Mouse (Mus musculus) cerebellum, postnatal 25 days (tissue): ENCODE measurements around the gene Tenm3.

Source experiments
- DNase-seq, 2 experiments: peaks; one replicate each; pipeline ENCODE4 v3.0.0; 2021; ENCODE audit warnings: mixed read lengths in 2 of 2

Gene Tenm3

DNA sequence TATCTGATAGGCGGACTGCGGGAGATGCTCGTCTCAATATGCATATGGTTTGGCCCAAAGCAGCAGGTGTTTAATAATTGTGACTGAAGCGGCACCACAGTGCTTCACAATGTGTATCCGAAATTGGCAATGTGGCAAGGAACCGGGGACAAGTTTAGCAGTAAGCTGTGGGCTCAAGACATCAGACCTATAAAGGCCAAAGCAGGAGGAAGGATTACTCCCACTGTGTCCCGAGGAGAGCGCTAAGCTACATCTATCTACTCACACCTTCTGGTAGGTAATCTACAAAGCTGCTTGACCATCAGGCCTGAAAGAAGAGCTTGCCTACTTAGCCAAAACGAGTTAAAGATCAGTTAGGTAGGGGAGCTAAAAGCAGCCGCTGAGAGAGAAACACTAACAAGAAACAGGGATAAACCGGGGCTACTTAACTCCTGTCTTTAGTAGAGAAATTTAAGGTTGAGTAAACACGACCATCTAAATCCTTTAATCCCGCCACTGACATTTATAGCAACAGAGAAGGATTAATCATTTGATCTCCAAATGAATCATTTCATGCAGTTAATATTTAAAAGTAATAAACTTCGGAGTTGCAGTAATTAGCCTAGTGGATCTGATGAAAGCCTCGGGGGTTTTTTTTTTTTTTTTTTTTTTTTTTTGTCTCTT, 188.2 kb downstream of the Tenm3 start:
- no peak for DNase-seq

DNA sequence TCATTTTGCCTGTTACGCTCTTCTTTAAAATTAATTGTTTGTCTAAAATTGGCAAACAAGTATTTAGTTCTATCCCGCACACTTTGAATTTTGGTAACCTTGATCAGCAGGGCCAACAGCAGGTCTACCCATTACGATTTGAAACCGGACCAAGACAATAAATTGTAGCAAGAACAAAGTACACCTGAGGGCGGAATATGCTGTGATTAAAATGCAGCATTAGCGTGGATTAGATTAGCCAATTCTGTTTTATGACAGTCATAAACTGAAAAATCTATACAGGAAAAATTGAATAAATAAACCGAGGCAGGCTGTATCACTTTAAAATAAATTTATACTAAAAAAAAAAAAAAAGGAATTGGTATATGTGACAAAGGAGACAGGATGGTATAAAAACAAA, 193.9 kb downstream of the Tenm3 start:
- DNase-seq: no peak

DNA sequence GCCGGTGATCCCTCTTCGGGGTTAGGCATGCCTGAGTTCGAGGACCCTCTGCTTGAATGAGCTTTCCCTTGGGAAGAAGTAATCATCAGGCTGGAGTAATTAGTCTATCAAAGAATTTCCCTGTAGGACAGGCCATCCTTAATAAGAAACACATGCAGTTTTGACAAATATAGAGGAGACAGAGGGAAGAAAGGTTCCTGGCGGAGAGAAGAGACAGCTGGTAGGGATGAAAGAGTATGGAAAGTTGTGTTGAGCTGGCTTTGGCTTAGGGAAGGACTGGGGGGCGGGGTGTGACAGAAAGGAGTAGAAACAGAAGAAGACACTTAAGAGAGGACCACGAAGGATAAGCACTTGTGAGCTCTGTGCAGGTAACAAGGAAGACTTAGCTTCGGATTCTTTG, 194.3 kb downstream of the Tenm3 start:
- DNase-seq: no peak

DNA sequence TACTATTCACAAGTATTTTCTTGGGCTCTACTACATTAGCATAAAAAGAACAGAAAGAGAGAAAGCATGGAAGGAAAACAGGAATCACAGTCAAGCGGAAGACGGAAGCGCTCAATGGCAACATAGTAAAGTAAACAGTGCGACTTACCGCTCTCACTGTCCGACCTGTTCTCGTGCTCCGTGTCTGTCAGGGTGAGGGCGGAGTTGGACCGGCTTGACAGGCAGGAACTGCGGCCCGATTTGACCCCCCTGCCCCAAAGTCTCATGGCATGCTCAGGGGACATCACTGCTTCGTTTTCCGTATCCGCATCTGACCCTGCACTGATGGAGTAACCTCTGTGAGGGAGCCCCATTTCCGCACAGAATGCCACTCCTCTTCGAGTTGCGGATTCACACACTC, 197.6 kb downstream of the Tenm3 start:
- no peak for DNase-seq

DNA sequence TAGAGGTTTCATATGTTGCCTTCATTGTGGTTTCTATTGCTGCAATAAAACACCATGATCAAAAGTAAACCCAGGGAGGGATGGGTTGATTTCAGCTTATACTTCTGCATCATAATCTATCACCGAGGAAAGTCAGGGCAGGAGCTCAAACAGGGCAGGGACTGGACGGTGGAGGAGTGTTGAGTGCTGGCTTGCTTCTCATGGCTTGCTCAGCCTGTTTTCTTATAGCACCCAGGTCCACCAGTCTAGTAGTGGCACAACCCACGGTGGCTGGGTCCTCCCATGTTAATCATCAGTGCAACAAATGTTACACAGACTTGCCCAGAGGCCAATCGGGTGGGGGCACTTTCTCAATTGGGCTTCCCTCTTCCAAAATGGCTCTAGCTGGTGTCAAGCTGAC, 205.6 kb downstream of the Tenm3 start:
- no peak for DNase-seq

DNA sequence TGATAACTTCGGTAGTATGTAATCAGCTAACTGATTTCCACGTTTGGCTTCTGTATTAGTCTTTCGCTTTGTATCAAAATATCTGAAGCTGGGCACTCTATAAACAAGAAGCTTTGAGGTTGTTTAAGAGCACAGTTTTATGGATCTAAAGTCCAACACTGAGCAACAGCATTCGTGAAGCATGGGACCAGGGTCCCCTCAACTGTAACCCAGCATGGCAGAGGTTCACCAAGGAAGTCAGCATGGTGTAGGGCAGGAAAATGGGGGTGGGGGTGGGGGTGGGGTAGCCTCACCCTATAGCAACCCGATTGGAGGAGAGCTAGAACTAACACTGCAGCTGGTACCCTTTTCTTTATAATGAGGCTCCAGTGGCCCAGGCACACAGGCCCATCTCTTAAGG, 206.8 kb downstream of the Tenm3 start:
- DNase-seq: no peak

DNA sequence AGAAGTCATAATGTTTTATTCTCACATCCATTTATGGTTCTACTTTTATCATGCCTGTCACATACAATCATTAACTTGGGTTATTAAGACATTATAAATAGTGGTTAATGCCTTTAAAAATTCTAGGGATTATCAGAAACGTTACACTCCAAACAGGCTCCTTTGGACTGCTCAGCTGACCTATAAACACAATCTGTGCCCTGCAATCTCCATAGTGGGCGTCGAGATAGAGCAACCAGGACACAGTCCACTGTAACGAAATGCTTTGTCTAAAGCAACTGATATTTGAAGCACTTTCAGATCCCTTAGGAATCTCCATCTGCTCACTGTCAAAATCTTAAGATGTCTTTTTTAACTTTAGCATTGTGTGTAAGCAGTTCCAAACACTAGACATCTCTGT, 207.9 kb downstream of the Tenm3 start:
- no peak for DNase-seq

DNA sequence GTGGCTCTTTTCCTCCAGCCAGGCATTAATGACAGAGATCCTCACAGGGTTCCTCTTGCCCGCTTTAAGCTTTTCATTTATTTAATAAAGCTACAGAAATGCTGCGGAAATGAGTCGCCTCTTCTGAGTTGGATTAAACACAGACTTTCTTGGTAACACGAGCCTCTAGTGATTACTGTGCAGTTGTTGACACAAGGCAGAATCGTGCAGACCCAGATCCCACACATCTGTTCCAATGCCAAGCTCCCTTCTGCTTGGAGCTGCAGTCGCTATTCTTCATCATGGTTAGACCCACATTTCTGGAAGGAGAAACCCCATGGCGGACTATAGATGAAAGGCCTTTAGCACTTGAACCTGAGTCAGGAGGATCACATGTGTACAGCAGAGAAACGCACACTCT, 210.3 kb downstream of the Tenm3 start:
- DNase-seq: no peak

DNA sequence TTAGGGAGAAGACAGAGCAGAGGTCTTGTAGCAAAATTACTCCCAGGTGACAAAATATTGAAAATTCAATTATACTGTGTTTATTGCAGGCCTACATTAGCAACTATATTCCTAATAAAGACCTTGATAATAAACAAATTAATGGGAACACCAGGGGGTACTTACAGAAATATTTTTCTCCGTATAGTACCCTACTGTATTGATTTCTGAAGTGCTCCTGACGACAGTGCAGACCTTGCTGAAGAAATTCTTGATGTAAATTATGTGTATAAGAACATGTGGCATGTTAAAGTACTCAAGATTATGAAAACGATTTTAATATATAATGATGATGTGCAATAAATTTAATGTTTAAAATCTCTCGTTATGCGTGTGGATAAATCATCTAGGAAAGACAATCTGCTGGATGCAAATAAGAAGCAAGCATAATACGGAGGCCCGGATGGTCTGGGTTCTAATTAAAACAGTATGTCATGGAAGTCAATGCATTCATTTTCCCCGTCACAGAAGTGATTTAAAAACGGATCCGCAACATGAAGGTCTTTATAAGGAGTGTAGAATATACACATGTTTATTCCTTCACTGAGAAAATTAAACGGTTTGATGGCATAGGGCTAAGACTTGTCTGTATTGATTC, 221.1 kb downstream of the Tenm3 start:
- no peak for DNase-seq

DNA sequence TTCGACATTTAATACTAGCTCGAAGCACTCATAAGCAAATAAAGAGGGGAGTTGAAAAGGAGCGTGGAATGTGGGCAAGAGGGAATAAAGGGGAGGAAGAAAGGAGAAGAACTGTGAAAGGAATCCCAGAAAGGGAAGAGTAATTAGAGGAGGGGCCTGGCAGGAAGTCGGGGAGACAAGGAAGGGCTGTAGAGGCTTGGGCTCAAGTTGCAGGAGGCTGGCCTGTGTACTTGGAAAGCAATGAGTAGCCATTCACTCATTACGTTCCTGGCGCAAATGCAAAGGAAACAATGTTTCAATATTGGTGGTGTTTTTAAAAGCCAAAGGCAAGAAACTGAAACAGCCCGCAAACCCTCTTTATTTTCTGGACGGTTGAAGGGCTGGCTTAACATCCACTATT, 228.7 kb downstream of the Tenm3 start:
- no peak for DNase-seq

DNA sequence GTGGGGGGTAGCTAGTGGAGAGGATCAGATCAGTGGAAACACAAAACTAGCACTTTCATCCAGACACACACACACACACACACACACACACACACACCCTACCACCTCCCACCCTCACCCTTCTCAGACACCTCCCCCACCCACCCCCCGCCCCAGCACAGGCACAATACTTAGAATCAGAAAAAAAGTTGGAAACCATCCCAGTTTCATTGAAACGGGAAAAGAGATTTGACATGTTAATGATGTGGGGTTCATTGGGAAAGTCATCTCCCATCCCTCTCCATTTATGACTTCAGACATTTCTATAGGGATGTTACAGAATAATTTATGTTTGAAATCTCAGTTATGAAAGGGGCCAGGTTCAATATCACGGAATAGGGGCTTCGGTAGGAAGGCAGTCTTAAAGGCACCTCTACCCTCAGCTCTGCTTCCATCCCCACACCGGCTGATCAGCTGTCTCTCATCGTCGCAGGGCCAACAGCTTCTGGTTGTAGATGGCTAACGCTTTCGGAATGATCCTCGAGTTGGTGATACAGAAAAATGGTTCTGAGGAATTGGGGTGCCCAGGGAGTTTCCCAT, 231.7 kb downstream of the Tenm3 start:
- no peak for DNase-seq

DNA sequence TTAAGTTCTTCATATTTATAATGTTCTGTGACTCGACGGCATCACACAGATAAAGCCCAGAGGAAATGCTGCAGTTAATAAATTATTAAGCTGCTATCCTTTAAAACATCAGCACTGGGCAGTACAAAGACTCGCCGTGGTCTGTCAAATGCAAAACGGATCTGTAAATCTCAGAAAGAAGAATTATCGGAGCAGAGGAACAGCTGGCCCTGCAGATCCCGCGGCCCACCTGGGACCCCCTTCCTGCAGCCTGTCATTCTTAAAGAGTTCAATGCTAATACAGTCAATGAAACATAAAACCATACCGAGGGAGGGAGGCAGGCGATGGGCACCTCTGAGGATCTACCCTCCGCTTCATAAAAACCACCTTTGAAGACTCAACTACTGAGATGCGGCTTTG, 232.6 kb downstream of the Tenm3 start:
- no peak for DNase-seq

DNA sequence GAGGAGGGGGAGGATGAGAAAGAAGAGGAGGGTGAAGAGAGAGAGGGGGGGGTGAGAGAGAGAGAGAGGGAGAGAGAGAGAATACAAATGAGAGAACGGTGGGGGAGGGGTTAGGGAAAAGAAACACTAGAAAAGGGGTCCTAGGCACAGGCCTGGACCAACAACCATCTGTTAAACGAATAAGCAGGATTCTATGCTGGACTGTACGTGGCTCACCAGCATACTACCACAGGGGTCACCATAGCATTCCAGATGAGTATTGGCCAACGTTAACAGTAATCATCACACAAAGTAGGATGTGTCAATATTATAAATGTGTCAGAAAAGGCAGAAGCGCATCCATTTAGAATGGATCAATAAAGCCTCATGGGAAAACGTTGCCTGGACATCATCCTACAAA, 233.4 kb downstream of the Tenm3 start:
- no peak for DNase-seq

DNA sequence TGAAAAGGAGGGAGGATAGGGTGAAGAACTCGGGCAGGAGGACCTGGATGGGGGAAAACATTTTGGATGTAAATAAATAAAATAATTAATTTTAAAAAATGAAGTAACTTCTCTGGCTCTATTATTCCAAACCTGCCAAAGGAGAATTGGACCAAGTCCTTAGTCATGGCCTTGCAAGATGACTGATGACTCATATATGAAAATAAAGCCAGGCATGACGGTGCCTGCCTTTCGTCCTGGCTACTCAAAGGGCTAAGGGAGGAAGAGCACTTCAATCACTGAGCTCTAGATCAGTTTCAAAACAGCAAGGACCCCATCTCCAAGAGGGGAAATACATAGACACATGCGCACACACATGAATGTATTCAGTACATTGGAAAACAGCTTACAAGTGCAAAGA, 234.1 kb downstream of the Tenm3 start:
- no peak for DNase-seq

DNA sequence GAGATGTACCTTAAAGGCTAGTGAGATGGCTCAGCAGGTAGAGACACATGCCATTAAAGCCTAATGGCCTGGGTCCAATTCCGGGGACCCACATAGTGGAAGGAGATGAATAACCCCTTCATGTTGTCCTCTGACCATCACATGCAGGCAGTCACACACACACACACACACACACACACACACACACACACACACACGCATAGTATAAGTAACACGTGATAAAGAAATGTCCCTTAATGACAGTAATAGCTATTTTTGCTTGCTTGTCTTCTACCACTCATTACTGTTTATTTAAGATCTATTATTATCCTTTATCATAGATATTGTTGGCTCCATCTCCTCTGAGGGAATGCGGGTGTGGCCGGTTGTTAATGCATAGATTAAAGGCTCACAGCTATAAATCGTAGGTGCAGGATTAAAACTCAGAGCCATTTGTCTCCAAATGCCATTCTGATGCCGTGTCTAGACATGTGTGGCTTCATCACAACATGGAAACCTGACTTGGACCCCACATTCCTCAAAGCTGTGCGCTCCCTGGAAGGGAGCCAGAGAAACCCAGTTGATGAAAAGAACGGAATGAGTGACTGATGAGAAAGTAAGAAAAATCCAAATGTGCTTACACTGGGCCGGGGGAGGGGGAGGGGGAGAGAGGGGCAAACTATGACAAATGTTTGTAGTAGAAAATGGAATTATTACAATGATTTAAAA, 239.4 kb downstream of the Tenm3 start:
- no peak for DNase-seq

DNA sequence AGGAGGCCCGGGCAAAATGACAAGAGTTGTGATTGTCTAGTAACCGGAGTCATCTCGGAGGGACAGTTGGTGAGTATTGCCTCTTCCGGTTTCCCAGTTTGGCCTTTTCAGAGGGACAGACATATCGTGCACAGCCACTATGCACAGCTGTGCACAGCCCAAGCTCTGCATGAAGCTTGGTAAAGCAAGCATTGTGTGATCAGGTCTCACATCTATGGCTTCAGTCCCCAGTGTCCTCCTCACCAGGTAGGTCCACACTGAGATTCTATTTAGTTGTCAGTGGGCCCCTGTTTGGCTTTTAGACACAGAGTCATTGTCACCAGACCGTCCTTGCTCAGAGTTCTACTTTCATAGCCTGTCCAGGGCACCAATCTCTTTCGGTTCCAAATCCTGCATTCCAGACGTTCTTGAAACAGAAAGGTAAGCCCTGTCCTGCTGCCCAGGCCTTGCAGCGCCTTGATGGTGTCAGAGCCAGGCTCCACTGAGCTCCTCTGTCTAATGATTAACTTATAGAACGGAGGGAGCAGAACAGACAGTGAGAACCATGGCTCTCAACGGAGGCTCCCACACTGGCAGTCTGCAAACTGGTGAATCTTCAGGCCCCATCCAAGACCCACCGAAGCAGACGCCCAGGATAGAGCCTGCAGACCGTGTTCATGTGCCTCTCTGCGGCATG, 240.4 kb downstream of the Tenm3 start:
- DNase-seq: no peak

DNA sequence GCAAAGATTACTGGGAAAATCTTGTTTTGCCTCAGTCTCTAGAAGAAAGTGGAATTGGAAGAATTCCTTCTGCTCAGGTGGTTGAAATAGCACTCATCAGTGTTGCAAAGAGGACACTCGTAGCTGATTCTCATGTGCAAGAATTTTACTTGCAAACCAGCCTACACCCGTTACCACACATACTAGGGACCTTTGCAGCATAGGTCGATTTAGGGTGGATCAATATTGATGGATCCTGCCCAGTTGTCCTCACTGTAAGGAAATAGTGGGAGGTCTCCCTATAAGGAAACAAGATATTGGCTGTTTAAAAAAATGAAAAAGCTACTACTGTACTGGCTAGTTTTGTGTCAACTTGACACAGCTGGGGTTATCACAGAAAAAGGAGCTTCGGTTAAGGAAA, 242.1 kb downstream of the Tenm3 start:
- no peak for DNase-seq

DNA sequence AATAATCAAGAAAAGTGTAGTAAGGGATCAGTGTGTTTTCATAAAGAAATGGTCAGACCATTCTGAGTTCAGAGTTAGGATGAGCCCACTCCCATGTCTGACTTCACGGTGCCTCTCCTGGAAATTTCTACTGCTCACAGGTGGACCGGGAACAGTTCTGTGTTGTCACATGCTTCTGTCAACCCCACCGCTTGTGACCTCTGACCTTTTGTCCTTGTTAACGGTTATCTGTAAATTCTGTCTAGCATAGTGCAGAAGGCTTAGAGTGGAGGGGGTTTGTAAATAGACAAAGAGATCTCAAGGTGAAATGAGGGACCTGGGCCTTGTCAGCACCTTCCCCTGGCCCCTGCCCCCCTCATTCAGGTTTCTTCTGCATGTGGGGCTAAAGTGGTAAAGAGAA, 244.7 kb downstream of the Tenm3 start:
- no peak for DNase-seq

DNA sequence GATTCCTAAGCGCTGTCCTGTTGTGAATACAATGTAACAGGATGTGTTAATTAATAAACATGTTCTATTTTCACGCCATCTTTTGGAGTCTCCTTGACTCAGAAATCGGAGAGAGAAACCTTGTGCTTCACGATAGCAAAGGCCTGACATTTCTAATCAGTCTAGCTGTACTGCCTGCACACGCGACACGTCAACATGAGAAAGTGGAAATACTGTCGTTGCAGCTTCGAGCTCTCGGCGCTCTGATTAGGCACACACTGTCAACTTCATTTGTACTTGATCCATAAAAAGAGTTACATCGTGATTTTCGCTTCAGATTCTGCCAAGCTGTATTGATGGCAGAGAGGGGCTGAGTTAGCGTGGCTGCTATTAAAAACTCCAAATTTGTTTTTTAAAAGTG, 247.4 kb downstream of the Tenm3 start:
- no peak for DNase-seq

DNA sequence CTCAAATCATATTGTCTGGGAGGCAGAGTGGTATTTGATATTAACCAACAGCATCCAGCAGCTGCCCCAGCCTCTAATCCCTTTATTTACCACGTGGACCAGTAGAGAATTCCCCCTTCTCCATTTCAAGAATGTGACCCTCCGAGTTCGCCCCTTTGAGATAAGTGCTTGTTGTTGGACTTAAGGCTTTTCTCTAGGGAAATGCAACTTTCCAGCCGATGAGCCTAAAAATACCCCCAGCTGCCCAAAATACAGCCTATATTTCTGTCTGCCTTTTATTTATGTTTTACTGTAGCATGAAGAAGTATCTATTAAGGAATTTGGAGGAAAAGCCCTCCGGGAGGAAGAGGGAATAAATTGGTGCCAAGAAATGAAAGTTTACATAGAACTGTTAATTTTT, 251.9 kb downstream of the Tenm3 start:
- DNase-seq: no peak

DNA sequence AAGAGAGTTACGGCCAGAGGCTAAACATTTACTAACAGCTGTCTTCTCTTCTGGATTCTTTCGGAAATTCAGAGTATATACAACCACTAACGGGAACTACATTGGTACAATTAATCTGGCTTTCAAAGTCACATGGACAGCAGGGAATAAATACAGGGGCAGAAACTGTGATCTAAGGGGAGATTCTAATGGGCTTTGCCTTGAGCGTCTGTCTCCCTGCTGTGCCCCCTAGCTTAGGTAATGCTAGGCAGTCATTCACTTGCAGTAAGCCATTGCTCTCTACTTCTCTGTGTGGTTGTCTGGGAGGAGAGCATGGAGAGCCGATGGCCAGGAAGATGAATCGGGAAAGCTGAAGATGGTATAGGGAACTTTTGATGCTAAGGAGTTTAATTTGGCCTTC, 264.0 kb downstream of the Tenm3 start:
- no peak for DNase-seq

DNA sequence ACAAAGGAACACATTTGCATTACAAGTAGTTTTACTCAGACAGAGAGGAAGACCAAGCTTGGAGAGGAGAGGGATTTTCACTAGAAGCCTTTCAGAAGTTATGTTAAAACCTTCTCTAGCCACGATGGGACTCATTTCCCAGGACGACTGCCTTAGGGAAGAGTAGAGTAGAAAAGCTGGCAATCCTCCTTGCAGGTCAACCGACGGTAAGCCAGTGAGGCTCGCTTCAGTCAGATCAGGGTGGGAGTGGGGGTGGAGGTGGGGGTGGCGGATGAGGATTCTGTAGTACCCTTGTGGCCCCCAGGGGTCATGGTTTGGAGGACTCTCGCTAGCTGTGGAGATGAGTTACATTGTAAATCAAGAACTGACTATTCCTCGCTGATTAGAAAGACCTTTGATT, 264.6 kb downstream of the Tenm3 start:
- no peak for DNase-seq

DNA sequence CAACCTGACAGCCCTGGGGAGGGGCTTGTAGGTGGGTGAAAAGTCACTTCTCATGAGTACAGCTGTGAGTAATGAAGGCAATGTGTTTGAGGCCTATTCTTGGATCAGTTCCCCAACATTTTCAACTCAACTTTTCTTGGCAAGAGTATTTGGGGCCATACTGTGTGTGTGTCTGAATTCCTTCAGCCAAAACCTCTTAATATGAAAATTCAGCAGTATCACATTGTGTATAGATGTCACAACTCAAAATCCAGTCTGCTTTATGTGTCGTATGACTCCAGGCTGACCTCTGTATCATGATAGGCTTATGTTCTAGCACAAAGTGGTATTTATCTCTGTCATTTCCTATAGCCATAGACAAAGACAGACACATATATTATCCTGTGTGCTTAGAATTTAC, 270.8 kb downstream of the Tenm3 start:
- DNase-seq: no peak

DNA sequence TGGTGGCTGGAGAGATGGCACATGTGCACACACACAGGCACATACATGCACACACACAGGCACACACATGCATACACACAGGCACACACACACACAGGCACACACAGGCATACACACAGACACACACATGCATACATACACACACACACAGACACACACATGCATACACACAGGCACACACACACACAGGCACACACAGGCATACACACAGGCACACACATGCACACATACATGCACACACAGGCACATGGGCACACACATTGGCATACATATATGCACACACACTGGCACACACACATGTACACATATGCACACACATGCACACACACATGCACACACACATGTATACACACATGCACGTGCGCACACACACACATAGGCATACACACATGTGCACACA, 271.4 kb downstream of the Tenm3 start:
- no peak for DNase-seq
